Mouse (Mus musculus) heart, adult 2 months (tissue): ENCODE data around the gene Cd200r4. TPM values are rescaled to one million over a fixed set of nuclear protein-coding genes. Genes with fewer than 3 reads are reported as not detected.
"Not testable (repeated sequence)": the region's sequence is repeated elsewhere in the genome, so short reads cannot be mapped to it uniquely, and the experiment has no call there.

Experiments
- DNase-seq, 2 experiments: peaks; one replicate each; pipeline ENCODE4 v3.0.0; 2021
- H3K27ac ChIP-seq: fragments of 200-600 bp; 2 replicates; pipeline ENCODE4 v1.8.1; 2022
- H3K27me3 ChIP-seq: fragments of 200-500 bp; 2 replicates; pipeline ENCODE4 v1.6.1; 2012; ENCODE audit warnings: mild to moderate bottlenecking, low read length, inconsistent platforms, mixed read lengths; ENCODE audit not compliant: control insufficient read depth, insufficient read depth
- H3K36me3 ChIP-seq: fragments of 200-500 bp; 2 replicates; pipeline ENCODE4 v1.6.1; 2012; ENCODE audit warnings: low read length, inconsistent platforms; ENCODE audit not compliant: control insufficient read depth, insufficient read depth
- H3K4me1 ChIP-seq: fragments of 200-500 bp; 2 replicates; pipeline ENCODE4 v1.6.1; 2011; ENCODE audit warnings: low read length; ENCODE audit not compliant: control insufficient read depth, insufficient read depth
- H3K4me3 ChIP-seq: fragments of 200-600 bp; 2 replicates; pipeline ENCODE4 v1.8.1; 2022
- H3K79me2 ChIP-seq: fragments of 200-500 bp; replicated peaks from 2 replicates; pipeline ENCODE4 v1.6.1; 2012; ENCODE audit warnings: mild to moderate bottlenecking, inconsistent platforms, low read length, moderate library complexity, mixed read lengths; ENCODE audit not compliant: control insufficient read depth, insufficient read depth
- H3K9ac ChIP-seq: fragments of 200-500 bp; 2 replicates; pipeline ENCODE4 v1.6.1; 2012; ENCODE audit warnings: low read depth, mild to moderate bottlenecking, control low read depth, inconsistent platforms, low read length, mixed read lengths
- CTCF ChIP-seq: fragments of 200-600 bp; IDR thresholded peaks from 2 replicates; pipeline ENCODE4 v1.8.1; 2022; ENCODE audit warnings: antibody characterized with exemption, mild to moderate bottlenecking, moderate library complexity
- EP300 ChIP-seq: fragments of 200-500 bp; IDR thresholded peaks from 2 replicates; pipeline ENCODE4 v1.6.1; 2011; ENCODE audit warnings: low read depth, low read length, control low read depth; ENCODE audit not compliant: insufficient read depth
- POLR2A ChIP-seq: fragments of 200-500 bp; IDR thresholded peaks from 2 replicates; pipeline ENCODE4 v1.6.1; 2011; ENCODE audit warnings: mild to moderate bottlenecking, low read depth, low read length, control low read depth; ENCODE audit not compliant: insufficient read depth
- WGBS: fragments of 180-500 bp; shearing (Covaris S2); methylation state at CpG from one replicate; pipeline ENCODE4 v1.1.7; 2018; 5-methylcytosine and 5-hydroxymethylcytosine counted together
- intact Hi-C: fragments of 180-260 bp; cut with DNase I; formaldehyde crosslinking; loops from one replicate; pipeline ENCODE4 v1.15.1; 2025
- polyA plus RNA-seq: library from polyadenylated mRNA; depleted of rRNA; stranded (reverse); fragments of >200 nt; gene quantifications from 2 replicates; pipeline ENCODE4 v1.2.3, GENCODE M21; 2012; rRNA removed
- total RNA-seq, 2 experiments: library from RNA; stranded (reverse); gene quantifications; 2 replicates each; pipeline ENCODE4 v1.2.3; 2021

The Cd200r4 gene
- total and polyA plus RNA-seq, 3 experiments: 0.16 TPM; not detected in 2

GRCm38 (mm10) chr16:44832286-44832685, 20.8 kb downstream of the Cd200r4 start:
- intact Hi-C loops: no loop called here
- no peak for DNase-seq
- H3K4me3 ChIP-seq: no peak overlapping the region
- no peak overlapping the region for H3K9ac ChIP-seq
- TF ChIP-seq POLR2A (no peak), EP300 (no peak), CTCF (no peak)
- 54% methylated on average over 3 of the region's 3 CpGs for WGBS
- H3K27ac ChIP-seq: no peak overlapping the region
- no peaks in the 10 kb centered on the region for H3K79me2 ChIP-seq
- H3K27me3 ChIP-seq: no peaks in the 10 kb centered on the region
- no peaks in the 10 kb centered on the region for H3K36me3 ChIP-seq
- H3K4me1 ChIP-seq: no peaks in the 10 kb centered on the region

- H3K4me3 ChIP-seq, H3K27me3 ChIP-seq, H3K79me2 ChIP-seq, H3K4me1 ChIP-seq, DNase-seq, H3K9ac ChIP-seq, H3K36me3 ChIP-seq, H3K27ac ChIP-seq, intact Hi-C loops: not testable (repeated sequence)
- 32% methylated on average over 2 of the region's 2 CpGs for WGBS
Measured at GRCm38 (mm10) chr16:44833189-44833588, 21.7 kb downstream of the Cd200r4 start.

- Histone ChIP-seq H3K4me1 (no peaks in the 10 kb centered on the region), H3K27ac (no peak within 1 kb of the TSS), H3K4me3 (no peak within 1 kb of the TSS), H3K79me2 (no peaks in the 10 kb centered on the region), H3K36me3 (no peaks in the 10 kb centered on the region), H3K27me3 (no peaks in the 10 kb centered on the region), H3K9ac (no peak within 1 kb of the TSS)
- no peak for DNase-seq
- WGBS: 83% methylated on average over 2 of the region's 2 CpGs
- TF ChIP-seq POLR2A (no peak), CTCF (no peak), EP300 (no peak)
- intact Hi-C loops: no loop called here
Measured at GRCm38 (mm10) chr16:44866797-44867196, 55.3 kb downstream of the Cd200r4 start, which contains the start of gene Cd200r2. Gene Cd200r2, plus strand, starts transcription at chr16:44867097.

GRCm38 (mm10) chr16:44875178-44875577, 63.6 kb downstream of the Cd200r4 start:
- intact Hi-C loops: no loop called here
- Histone ChIP-seq H3K36me3 (no peaks in the 10 kb centered on the region), H3K4me1 (no peaks in the 10 kb centered on the region), H3K9ac (no peak overlapping the region), H3K79me2 (no peaks in the 10 kb centered on the region), H3K4me3 (no peak overlapping the region), H3K27me3 (no peaks in the 10 kb centered on the region), H3K27ac (no peak overlapping the region)
- 44% methylated on average over 1 of the region's 1 CpGs for WGBS
- TF ChIP-seq CTCF (no peak), POLR2A (no peak), EP300 (no peak)
- DNase-seq: no peak

- WGBS: 80% methylated on average over 5 of the region's 5 CpGs
- H3K4me3 ChIP-seq: no peak overlapping the region
- H3K36me3 ChIP-seq: no peaks in the 10 kb centered on the region
- H3K9ac ChIP-seq: no peak overlapping the region
- intact Hi-C loops: no loop called here
- no peaks in the 10 kb centered on the region for H3K79me2 ChIP-seq
- TF ChIP-seq EP300 (no peak), POLR2A (no peak), CTCF (no peak)
- no peak for DNase-seq
- H3K27me3 ChIP-seq: no peaks in the 10 kb centered on the region
- no peaks in the 10 kb centered on the region for H3K4me1 ChIP-seq
- H3K27ac ChIP-seq: no peak overlapping the region
Measured at GRCm38 (mm10) chr16:44876625-44877024, 65.1 kb downstream of the Cd200r4 start.

- no peak for TF ChIP-seq EP300
- no peak for TF ChIP-seq POLR2A
- Histone ChIP-seq H3K9ac (no peak overlapping the region), H3K4me3 (no peak overlapping the region), H3K27me3 (no peaks in the 10 kb centered on the region), H3K4me1 (no peaks in the 10 kb centered on the region), H3K79me2 (no peaks in the 10 kb centered on the region), H3K27ac (no peak overlapping the region), H3K36me3 (no peaks in the 10 kb centered on the region)
- intact Hi-C loops: no loop called here
- DNase-seq: no peak
- 69% methylated on average over 6 of the region's 6 CpGs for WGBS
Measured at GRCm38 (mm10) chr16:44877595-44877994, 66.1 kb downstream of the Cd200r4 start.

Other genes starting within 250 kb of the Cd200r4 start
- gene Nepro, start 87.4 kb upstream of the Cd200r4 start, total RNA-seq: 1 to 10 TPM; 4.0 to 4.9 TPM
- 1.3 and 2.9 TPM in 2 replicates for gene Nepro, start 87.4 kb upstream of the Cd200r4 start, polyA plus RNA-seq
- 1 to 10 TPM; 8.1 to 9.9 TPM for gene Gtpbp8, start 65.4 kb upstream of the Cd200r4 start, total RNA-seq
- gene Gtpbp8, start 65.4 kb upstream of the Cd200r4 start, polyA plus RNA-seq: 3.2 and 4.4 TPM in 2 replicates
- under 1 TPM; 0.32 to 0.42 TPM for gene Cd200r1, start 46.0 kb upstream of the Cd200r4 start, total RNA-seq
- 0.23 and 0.82 TPM in 2 replicates for gene Cd200r1, start 46.0 kb upstream of the Cd200r4 start, polyA plus RNA-seq
- gene Cd200r2, start 55.4 kb downstream of the Cd200r4 start, total RNA-seq: not detected
- gene Cd200r2, start 55.4 kb downstream of the Cd200r4 start, polyA plus RNA-seq: not detected in 2 replicates
- not detected for gene Cd200r3, start 131.9 kb downstream of the Cd200r4 start, total RNA-seq
- not detected in 2 replicates for gene Cd200r3, start 131.9 kb downstream of the Cd200r4 start, polyA plus RNA-seq